Mouse (Mus musculus) kidney, postnatal 36 days (tissue): ENCODE results near the gene Pex3.
A peak's percentile ranks its signal among the peaks of the same experiment; 100 is the strongest.

Source experiments
- DNase-seq, 2 experiments: peaks; one replicate each; pipeline ENCODE4 v3.0.0; 2021 to 2022; ENCODE audit warnings: mixed read lengths in 2 of 2

Pex3 gene

DNA sequence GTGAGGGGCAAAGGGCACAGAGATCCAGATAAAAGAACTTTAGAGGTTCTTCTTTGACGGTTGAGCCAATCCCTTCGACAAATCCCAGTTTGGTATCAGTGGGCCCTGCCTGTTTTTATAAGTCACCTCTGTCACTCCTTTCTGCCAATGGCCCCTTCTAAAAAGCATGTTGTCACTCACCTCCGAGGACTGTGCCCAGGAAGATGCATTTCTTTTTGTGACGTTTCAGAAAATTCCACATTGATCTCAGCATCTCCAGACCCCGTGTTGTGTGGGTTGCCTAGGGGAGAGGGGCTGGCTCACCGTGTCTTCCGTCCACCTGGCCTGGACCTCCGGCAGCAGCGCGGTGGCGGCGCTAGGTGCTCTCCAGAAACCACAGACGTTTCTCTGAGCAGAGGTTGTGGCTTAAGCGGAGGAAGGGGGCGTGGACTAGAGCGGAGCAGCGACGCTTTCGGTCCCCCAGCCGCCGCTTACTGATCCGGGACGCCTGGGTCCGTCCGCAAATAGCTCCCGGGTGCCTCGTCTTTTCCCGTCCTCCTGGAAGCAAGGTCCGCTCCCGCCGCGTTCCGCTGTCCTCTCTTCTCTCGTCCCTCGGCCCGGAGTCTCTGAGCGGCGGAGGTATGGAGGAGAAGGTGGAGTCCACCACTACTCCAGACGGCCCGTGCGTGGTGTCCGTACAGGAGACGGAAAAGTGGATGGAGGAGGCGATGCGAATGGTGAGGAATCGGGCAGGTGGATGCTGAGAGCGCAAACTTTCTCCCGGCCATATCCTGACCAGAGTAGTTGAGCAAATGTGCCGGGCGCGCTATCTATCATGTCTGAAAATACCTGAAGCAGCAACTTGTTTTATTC is at the start of gene Pex3, which contains the start of gene Adat2:
Gene Pex3 (minus strand): TSS at position 497 of the 852 bp plus-strand sequence.
Gene Adat2 (plus strand): TSS at position 249 of the 852 bp plus-strand sequence.
- peak; percentile 89 to 92 for DNase-seq

DNA sequence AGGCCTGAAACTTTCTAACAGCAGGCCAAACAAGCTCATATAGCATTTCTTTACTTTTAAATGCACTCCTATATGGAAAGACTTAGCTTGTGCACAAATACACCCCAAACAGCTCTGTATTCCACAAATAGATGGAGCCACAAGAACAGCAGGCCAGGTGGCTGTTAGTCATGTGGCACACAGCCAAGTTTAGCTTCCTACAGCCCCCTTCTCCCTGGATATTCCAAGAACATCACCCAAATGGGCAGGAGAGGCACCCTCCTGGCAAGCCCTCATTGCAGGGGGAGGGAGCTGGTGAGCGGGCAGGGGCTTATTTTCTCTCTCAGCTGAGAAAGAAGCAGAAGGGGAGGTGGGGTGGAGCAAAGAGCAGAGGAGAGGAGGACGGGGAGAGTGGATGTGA is 48.0 kb upstream of the Pex3 start:
- no peak for DNase-seq

DNA sequence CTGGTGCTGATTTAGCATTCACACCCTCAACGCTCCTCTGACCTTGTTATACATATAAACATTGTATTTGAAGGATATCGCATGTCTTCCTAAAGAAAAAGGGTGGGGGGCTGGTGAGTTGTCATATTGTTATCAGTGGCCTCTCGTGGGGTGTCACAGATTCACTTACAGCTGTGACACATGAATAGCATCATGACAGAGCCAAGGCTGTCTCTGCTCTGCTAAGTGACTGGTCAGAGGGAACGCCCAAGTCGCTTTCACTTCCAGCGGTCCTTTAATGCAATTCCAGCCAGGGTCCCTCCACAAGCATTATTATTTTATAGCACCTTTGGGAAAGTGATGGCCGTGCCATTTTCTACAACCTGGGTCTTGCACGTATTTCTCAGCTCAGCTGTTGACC is 44.5 kb upstream of the Pex3 start:
- no peak for DNase-seq

DNA sequence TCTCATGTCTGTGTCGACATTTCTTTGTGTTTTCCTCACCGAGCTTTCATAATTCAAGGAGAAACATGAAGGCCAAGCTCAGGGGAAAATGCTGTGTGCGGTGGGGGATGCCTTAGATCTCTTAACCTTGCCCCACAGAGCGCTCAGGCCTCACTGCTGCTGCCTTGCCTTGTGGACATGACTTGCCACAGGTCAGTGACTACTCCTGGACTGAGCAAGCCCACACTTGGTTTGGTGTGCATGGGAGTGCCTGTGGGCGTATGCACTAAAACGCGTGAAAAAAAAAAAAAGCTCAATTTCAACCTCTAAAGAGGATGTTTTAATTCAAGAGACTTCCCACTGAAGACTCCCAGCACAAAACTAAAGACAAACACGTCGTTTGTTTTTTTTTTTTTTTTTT is 43.9 kb upstream of the Pex3 start:
- DNase-seq, result no peak

DNA sequence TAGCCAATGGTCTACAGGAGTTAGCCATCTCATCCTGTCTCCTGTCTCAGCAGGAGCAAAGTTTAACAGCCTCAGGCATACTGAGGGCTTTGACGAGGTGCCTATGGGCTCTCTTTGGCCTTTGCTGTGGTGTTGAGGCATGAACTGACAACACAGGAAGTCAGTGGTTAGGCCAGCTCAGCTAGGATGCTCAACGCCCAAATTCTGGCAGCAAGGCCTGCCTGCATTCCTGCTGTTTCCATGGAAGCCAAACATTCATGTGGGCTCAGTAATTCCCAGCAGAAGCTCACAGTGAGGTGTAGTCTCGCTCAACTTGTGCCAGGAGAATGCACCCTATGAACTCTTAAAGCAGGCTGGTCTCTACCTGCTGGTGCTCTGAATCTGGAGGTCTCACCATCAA is 43.1 kb upstream of the Pex3 start:
- DNase-seq, result no peak

DNA sequence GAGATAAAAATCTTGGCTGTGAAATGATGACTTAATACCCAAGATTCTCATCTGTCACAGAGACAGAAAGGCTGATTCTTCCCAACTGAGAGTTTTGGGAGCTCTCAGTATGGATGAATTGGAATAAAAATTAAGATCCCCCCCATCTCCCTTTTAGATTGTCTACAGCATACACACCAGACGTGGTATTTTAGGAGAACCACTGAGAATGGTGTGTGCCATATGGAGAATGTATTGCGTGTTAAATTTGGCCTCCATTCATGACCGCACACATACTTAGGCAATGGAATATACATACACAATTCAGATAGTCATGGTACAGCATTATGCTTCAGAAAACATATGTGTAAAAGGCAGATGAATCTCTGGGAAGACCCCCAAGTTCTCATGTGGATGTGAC is 40.6 kb upstream of the Pex3 start:
- no peak for DNase-seq

DNA sequence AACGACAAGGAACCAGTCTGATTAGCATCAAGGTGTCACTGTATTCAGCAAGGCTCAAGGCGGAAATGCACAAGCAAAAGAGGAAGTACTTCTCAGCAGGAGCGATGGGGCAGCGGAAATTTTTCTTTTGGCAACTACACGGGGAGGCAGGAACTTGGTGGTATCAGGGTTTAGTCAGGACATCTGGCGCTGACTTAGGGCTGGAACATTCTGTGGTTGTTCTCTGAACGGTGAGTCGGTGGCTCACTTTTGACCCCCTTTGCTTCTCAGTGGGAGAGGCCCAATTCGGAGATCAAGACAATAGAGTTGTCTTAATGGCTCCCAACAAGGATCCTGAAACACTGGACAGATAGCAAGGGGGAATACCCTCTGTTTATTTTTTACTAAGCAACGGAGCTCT is 39.3 kb upstream of the Pex3 start:
- DNase-seq, result no peak

DNA sequence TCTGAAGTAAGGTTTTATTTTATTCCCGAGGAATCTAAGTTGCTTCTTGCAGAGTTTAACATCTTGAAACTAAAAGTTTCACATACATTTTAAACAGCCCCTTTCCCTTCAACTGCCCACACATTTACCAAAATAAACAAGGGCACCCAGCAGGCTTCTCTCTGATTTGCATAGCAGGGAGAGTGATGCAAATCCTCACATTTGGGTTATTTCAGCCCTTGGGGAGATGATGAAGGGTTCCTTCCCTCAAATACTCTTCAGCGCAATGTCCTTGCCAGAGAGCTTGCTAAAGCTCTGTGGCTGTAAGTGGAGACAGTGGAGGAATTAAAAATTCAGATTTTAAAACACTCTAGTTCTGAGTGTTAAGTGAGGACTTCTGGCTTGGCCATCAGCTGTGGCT is 35.0 kb upstream of the Pex3 start:
- DNase-seq, result no peak

DNA sequence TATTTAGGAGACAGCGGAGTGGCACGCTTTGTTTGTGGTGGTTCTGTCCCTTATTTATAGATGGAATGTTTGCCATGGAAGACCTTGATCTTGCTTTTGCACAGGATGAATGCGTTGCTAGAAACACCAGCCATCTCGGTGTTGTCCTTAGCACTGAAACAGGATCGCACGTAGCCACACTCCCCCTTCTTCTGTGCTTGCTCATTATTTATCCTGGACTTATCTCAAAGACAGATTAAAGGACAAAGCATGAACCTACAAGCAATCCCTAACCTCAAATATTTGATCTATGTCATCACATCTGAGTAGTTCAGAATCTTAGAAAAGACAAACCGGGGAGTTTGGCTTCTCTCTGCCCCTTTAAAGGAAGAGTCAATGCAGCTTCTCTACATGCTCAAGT is 24.2 kb upstream of the Pex3 start:
- no peak for DNase-seq

DNA sequence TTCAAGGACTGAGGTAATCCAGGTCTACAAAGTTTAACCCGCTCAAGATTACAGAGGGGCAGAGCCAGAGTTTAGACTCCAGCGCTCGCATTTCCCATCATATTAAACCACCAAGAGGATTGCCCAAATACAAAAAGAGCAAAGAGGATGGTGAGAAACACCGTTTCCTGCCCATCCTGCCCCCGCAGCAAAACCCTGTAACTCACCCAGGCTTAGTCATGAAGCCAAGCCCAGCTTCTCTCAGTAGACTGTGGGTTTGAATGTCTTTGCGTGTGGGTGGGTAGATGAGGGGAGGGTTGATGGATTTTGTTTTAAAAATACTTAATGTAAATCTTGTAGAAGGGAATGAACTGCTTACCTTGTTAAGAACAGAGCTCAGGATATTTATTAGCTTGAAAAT is 19.5 kb upstream of the Pex3 start:
- no peak for DNase-seq

DNA sequence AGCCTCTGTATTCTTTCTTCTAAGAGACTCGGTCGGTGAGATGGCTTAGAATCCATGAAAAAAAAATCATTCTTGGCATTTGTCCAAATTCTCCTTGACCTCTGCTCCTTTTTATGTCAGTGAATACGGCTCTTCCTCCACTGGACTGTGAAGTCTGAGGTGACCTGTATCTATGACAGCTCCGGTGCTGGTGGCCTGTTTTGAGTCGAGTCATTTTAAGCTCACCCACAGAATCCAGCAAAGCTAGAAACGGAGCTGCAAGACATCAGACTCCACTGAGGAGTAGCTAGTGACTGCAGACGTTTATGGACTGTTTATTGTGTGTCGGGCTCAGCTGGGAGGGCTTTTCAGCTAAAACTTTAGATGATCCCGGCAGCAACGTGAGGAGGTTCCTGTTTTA is 19.1 kb upstream of the Pex3 start:
- no peak for DNase-seq

DNA sequence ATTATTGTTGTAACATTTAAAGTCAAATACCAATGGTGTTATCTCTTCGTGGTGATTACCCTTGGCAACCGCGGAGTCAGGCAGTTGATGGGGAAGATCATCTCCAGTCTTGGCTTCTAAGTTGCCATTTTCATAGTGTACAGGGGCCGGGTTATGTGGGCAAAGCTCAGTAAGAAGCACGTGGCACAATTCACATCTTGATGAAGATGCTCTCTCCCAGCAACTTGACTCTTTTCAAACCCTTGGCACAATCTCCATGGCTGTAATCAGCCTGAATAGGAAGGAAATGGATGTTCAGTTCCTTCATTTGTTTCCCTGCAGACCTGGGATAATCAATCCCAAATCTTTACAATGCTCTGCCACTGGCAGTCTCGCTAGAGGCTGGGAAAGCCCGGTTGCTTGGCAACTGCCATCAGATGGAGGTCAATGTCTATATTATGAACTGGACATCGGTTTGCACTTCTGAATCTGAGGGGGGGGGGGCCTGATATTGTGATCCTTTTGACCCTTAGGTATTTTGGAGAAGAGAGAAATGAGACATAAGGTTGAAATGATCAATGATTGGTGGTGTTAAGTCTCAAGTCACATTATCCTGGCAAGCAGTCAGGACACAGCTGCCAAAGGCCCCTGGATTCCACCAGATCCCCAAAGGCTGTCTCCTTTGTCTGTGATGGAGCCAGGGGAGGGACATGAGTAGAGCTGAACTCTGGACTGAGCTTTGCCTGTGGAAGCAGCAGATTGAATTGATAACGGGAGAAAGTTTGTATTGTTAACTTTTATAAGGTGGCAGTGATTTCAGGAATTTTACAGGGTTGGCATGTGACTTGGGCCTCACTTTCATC is 18.0 kb upstream of the Pex3 start:
- no peak for DNase-seq

DNA sequence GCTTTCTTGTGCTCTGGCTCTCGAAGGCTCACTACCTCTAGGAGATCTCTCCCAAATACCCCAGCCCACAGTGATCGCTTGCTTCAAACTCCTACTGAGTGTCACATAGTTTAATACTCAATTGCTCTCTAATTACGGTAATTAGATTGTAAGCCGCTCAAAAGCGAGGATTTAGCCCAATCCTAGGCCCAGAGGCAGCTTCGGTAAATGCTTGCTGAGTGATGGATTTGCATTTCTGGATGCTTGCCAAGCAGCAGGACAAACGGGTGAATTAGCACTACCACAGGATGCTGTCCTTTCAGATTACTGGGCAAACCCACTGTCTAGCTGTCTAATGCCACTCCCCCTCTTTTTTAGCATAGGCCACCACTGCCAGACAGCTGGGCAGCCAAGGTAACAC is 16.9 kb upstream of the Pex3 start:
- DNase-seq, result peak in 1 of 2 experiments; percentile 12

DNA sequence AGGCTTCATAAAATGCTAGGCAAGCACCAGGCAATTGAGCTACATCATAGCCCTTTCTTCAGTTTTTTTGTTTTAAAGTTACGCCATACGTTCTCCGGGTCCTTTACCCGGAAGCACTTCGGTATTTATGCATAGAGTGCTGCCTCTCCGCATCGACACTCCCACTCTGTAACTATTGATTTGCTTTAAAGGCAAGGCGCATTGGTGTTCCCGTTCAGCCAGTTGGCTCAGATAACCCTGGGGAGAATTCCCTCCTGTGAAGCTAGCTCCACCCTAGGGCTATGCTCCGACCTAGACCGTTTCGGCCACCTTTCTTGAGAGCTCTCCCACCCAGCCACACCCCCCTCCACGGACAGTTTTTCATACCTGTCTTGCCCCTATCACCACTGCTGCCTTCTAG is 13.5 kb upstream of the Pex3 start:
- no peak for DNase-seq

DNA sequence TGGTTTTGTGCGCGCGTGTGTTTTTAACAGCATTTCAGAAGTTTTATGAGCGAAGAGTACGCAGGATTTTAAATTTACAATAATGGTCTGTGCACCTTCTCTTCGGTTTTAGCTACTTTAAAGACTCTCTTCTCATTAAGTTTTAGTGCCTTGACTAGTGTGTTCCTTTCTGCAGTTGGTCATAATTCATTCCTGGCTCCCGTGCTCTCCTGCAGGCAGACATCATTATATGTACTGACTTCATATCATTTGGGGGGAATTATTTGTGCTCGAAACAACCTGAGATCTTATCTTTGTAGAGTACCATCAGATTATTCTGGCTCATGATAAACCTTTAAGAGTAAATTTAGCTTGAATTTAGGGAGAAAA is 12.1 kb upstream of the Pex3 start:
- DNase-seq, result no peak

DNA sequence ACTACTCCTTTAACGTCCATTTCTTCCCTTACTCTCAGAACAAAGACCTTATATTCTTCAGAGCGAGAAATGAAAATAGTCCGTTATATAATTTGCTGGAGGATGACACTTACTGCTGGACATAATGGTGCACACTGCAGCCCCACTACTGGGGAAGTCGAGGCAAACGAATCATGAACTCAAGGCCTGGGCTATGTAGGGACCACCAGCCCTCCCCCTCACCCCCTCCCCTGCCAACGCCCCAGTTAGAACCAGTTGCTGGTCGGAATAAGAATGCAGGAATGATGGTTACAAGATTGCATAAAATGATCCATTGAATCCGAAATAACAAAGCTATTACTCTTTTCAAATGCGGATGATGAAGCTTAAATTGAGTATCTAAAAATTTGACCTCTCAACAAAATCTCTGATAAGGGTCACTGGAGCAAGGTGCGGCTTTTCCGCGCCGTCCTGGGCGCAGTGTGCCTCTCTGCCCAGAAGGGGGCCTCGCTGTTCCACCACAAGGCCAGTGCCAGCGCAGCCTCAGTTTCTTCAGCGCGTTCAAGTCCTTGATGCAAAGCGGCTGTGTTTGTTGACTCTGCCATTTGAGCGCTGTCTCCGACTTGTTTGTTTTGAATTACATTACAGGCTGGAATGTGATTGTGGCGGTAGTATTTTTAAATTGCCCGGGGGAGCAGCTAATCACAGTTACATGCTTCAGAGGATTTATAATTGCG is 11.6 kb upstream of the Pex3 start:
- DNase-seq, result peak; percentile 29 to 74

DNA sequence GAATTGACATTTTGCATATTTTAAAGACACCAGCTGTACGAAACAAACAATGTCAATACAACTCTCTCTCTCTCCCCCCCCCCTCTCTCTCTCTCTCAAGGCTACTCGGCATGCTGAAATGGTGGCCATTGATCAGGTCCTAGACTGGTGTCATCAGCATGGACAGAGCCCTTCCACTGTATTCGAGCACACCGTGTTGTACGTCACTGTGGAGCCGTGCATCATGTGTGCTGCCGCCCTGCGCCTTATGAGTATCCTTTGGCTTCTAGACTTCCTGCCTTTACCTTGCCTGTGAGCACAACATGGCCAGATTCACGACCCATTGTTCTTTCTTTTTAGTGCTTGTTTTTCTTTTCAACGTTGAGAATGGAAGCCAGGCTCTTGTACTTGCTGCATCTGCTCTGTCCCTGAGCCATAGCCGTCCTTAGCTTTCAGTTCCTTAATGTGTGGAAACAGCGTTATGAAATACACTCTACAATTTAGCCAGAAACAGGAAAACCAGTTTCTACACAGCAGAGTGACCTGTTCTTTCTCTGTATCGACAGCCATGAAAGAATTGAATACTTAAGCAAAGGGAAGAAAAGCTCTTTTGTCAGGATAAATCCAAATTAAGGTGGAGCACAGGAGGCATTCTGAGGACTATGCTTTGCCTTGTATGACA is 7.2 kb upstream of the Pex3 start:
- DNase-seq, result no peak

DNA sequence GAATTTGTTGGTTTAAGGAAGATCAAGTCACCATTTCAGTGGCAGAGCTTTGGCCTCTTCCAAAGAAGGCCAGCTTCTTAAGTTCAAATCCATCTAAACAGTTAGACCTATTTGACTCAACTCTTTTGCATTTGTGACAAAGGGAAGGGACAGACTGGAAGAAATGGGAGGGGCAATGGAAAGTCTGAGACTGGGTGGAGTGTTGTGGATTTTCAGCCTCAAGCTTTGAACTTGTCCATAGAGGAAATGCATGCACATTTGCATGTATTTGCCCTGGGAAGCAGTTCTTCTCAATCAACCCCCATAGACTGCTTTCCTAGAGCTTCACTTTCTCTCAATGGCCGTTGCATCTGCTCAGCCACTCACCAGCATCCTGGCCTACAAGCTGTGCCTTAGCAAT is 1.4 kb upstream of the Pex3 start:
- no peak for DNase-seq

DNA sequence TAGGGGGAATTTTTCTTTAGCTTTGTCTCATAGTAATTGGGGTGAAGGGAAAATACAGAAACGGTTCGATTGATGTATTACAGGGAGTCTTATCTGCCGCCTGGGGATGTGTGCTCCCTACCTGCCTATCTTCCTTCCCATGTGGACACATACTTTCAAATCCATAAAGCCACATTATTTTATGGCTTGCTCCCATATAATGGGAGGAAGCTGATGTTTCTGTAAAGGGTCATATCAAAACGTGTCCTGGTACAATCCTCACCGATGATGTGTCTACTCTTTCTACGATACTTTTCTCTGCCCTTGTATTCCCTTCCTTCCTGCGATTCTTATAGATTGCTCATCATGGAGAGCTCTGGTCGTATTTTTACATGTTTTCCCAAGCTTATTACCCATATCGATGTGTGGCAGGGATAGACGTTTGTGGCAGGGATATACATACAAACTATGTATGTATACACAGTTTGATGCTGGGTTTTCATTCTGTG is 600 bp upstream of the Pex3 start:
- DNase-seq, result no peak

DNA sequence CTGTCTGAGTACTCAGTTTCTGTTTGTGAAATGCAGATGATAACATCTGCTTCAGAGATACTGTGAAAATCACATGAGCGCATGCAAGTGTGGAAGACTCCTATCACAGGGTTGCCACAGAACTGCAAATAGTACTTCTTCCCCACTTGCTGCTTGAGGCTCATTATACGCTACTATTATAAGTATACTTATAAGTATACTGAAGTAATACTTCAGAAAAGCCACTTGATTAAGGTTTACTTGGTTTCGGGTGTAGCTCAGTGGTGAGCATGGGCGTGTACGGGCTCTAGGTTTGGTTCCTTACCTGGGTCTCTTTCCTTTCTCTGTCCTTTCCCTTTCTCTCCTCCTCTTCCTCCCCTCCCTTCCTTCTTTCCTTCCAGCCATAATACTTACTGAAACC is 11.2 kb downstream of the Pex3 start:
- DNase-seq, result no peak

DNA sequence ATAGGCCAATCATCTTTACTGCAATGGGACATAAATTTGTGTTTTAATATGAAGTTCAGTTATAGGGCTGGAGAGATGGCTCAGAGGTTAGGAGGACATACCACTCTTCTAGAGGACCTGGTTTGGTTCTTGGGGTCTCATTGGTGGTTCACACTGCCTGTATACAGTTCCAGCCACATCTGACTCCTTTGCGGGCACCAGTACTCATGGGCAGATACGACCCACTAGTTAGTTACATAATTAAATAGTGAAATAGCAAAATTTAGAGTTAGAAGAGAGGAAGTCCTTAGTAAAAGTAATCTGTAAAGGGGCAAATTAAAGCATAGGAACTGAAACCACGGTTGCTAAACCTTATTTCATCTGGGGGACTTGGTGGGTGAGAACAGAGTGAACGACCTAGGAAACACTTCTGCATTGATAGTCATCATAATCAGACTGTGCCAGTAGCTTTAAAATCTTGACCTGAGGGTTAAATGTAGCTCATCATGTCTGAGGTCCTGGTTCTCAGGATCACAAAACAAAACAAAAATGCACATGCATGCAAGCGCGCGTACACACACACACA is 13.1 kb downstream of the Pex3 start:
- no peak for DNase-seq

DNA sequence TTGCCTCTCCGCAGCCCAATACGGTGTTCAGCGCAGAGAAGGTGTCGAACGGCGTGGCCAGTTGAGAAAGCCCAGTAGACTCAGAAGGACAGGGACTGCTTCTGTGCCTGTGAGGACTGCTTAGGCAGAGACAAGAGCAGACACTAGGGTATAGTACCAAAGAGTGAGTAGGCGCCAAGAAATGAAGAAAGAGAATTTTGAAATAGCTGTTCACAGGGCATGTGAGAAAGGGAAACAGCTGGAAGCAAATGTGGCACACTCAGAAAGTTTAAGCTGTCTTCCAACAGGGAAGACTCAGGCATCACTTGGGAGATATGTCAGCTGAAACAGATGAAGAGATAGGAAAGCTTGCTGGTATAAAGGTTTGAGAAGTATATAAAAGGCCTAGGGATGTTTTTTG is 16.2 kb downstream of the Pex3 start:
- DNase-seq, result no peak
